Mouse (Mus musculus): ENCODE measurements around the gene Aga. TPM values are rescaled to one million over a fixed set of nuclear protein-coding genes. Genes with fewer than 3 reads are reported as not detected.
"Not testable (repeated sequence)": the region's sequence is repeated elsewhere in the genome, so short reads cannot be mapped to it uniquely, and the experiment has no call there.

Gene Aga
- total RNA-seq (2014; fragmentation: Nextera tagmentation) (4.9 and 10.3 TPM in 2 replicates), total RNA-seq (2017) (12.9 and 13.2 TPM in 2 replicates), polyA plus RNA-seq (2012) (0.58 and 1.1 TPM in 2 replicates)

GRCm38 (mm10) chr8:53511551-53512127 is at the start of gene Aga:
Aga (plus strand) TSS chr8:53511727.
- peaks cover 2% of the 10 kb centered on the region; the same call in 1 of the 2 replicates for H3K4me1 ChIP-seq (ENCODE audit: insufficient read depth, low read depth, low read length)

GRCm38 (mm10) chr8:53489063-53489462 is 22.5 kb upstream of the Aga start:
- no peaks in the 10 kb centered on the region for H3K4me1 ChIP-seq (ENCODE audit: insufficient read depth, low read depth, low read length)
- no peaks in the 10 kb centered on the region for H3K27me3 ChIP-seq (ENCODE audit: insufficient read depth, low read length)
- no peaks in the 10 kb centered on the region for H3K36me3 ChIP-seq (replicated peaks)
- DNase-seq (ENCODE audit: low spot score) (no peak), ATAC-seq (ENCODE audit: extremely low read depth, insufficient number of reproducible peaks, low FRiP score, poor library complexity, severe bottlenecking) (no peak)
- H3K9me3 ChIP-seq (replicated peaks) = no peaks in the 10 kb centered on the region
- no peak overlapping the region for H3K4me3 ChIP-seq (ENCODE audit: low read depth, low read length)
- TF ChIP-seq POLR2AphosphoS5 (IDR thresholded peaks at IDR 0.05; ENCODE audit: insufficient replicate concordance, low read depth, low read length) (no peak), GATA1 (IDR thresholded peaks at IDR 0.05; ENCODE audit: borderline replicate concordance, low read length) (no peak), GATA2 (IDR thresholded peaks at IDR 0.05; ENCODE audit: borderline replicate concordance, low read depth, low read length) (no peak), CTCF (IDR thresholded peaks at IDR 0.05; ENCODE audit: low read depth, low read length) (no peak), TAL1 (conservative IDR thresholded peaks at IDR 0.05; ENCODE audit: low read depth, low read length) (no peak)

More at GRCm38 (mm10) chr8:53511551-53512127, at the start of gene Aga:
- peak; percentile 55 for ATAC-seq (ENCODE audit: extremely low read depth, insufficient number of reproducible peaks, low FRiP score, poor library complexity, severe bottlenecking)
- peak; percentile 37 for DNase-seq (ENCODE audit: low spot score)
- H3K27me3 ChIP-seq (ENCODE audit: insufficient read depth, low read length) = no peaks in the 10 kb centered on the region
- no peaks in the 10 kb centered on the region for H3K9me3 ChIP-seq (replicated peaks)
- TF ChIP-seq POLR2AphosphoS5 (IDR thresholded peaks at IDR 0.05; ENCODE audit: insufficient replicate concordance, low read depth, low read length) (no peak), GATA1 (IDR thresholded peaks at IDR 0.05; ENCODE audit: borderline replicate concordance, low read length) (no peak), GATA2 (IDR thresholded peaks at IDR 0.05; ENCODE audit: borderline replicate concordance, low read depth, low read length) (no peak), TAL1 (conservative IDR thresholded peaks at IDR 0.05; ENCODE audit: low read depth, low read length) (no peak), CTCF (IDR thresholded peaks at IDR 0.05; ENCODE audit: low read depth, low read length) (no peak)
- peak within 1 kb of the TSS; percentile 73 for H3K4me3 ChIP-seq (ENCODE audit: low read depth, low read length)
- peaks cover 21% of the 10 kb centered on the region for H3K36me3 ChIP-seq (replicated peaks)

GRCm38 (mm10) chr8:53496216-53496615 is 15.3 kb upstream of the Aga start:
- DNase-seq (ENCODE audit: low spot score) (no peak), ATAC-seq (ENCODE audit: extremely low read depth, insufficient number of reproducible peaks, low FRiP score, poor library complexity, severe bottlenecking) (no peak)
- Histone ChIP-seq H3K4me1 (ENCODE audit: insufficient read depth, low read depth, low read length) (no peaks in the 10 kb centered on the region), H3K36me3 (replicated peaks) (no peaks in the 10 kb centered on the region), H3K27me3 (ENCODE audit: insufficient read depth, low read length) (no peaks in the 10 kb centered on the region), H3K4me3 (ENCODE audit: low read depth, low read length) (no peak overlapping the region), H3K9me3 (replicated peaks) (no peaks in the 10 kb centered on the region)
- TF ChIP-seq CTCF (IDR thresholded peaks at IDR 0.05; ENCODE audit: low read depth, low read length) (no peak), GATA1 (IDR thresholded peaks at IDR 0.05; ENCODE audit: borderline replicate concordance, low read length) (no peak), TAL1 (conservative IDR thresholded peaks at IDR 0.05; ENCODE audit: low read depth, low read length) (no peak), POLR2AphosphoS5 (IDR thresholded peaks at IDR 0.05; ENCODE audit: insufficient replicate concordance, low read depth, low read length) (no peak), GATA2 (IDR thresholded peaks at IDR 0.05; ENCODE audit: borderline replicate concordance, low read depth, low read length) (no peak)

GRCm38 (mm10) chr8:53496885-53497326 is 14.6 kb upstream of the Aga start:
- ATAC-seq (ENCODE audit: extremely low read depth, insufficient number of reproducible peaks, low FRiP score, poor library complexity, severe bottlenecking) = no peak
- no peak overlapping the region for H3K4me3 ChIP-seq (ENCODE audit: low read depth, low read length)
- H3K4me1 ChIP-seq (ENCODE audit: insufficient read depth, low read depth, low read length) = no peaks in the 10 kb centered on the region
- no peaks in the 10 kb centered on the region for H3K27me3 ChIP-seq (ENCODE audit: insufficient read depth, low read length)
- H3K36me3 ChIP-seq (replicated peaks) = no peaks in the 10 kb centered on the region
- TF ChIP-seq GATA1 (IDR thresholded peaks at IDR 0.05; ENCODE audit: borderline replicate concordance, low read length) = no peak
- TF ChIP-seq POLR2AphosphoS5 (IDR thresholded peaks at IDR 0.05; ENCODE audit: insufficient replicate concordance, low read depth, low read length) = no peak
- TF ChIP-seq GATA2 (IDR thresholded peaks at IDR 0.05; ENCODE audit: borderline replicate concordance, low read depth, low read length) = no peak
- TF ChIP-seq TAL1 (conservative IDR thresholded peaks at IDR 0.05; ENCODE audit: low read depth, low read length) = no peak
- TF ChIP-seq CTCF (IDR thresholded peaks at IDR 0.05; ENCODE audit: low read depth, low read length) = no peak
- H3K9me3 ChIP-seq (replicated peaks) = no peaks in the 10 kb centered on the region
- DNase-seq (ENCODE audit: low spot score) = no peak

GRCm38 (mm10) chr8:53538049-53538448 is 26.5 kb downstream of the Aga start:
- not testable (repeated sequence) for H3K36me3 ChIP-seq (replicated peaks); H3K4me3 ChIP-seq (ENCODE audit: low read depth, low read length); ATAC-seq (ENCODE audit: extremely low read depth, insufficient number of reproducible peaks, low FRiP score, poor library complexity, severe bottlenecking); H3K27me3 ChIP-seq (ENCODE audit: insufficient read depth, low read length); DNase-seq (ENCODE audit: low spot score); H3K4me1 ChIP-seq (ENCODE audit: insufficient read depth, low read depth, low read length); H3K9me3 ChIP-seq (replicated peaks)

- Histone ChIP-seq H3K4me3 (ENCODE audit: low read depth, low read length) (no peak overlapping the region), H3K4me1 (ENCODE audit: insufficient read depth, low read depth, low read length) (no peaks in the 10 kb centered on the region), H3K27me3 (ENCODE audit: insufficient read depth, low read length) (no peaks in the 10 kb centered on the region), H3K36me3 (replicated peaks) (no peaks in the 10 kb centered on the region), H3K9me3 (replicated peaks) (no peaks in the 10 kb centered on the region)
- no peak for TF ChIP-seq GATA1 (IDR thresholded peaks at IDR 0.05; ENCODE audit: borderline replicate concordance, low read length)
- TF ChIP-seq CTCF (IDR thresholded peaks at IDR 0.05; ENCODE audit: low read depth, low read length) = no peak
- no peak for TF ChIP-seq GATA2 (IDR thresholded peaks at IDR 0.05; ENCODE audit: borderline replicate concordance, low read depth, low read length)
- TF ChIP-seq POLR2AphosphoS5 (IDR thresholded peaks at IDR 0.05; ENCODE audit: insufficient replicate concordance, low read depth, low read length) = no peak
- no peak for TF ChIP-seq TAL1 (conservative IDR thresholded peaks at IDR 0.05; ENCODE audit: low read depth, low read length)
- DNase-seq (ENCODE audit: low spot score) (no peak), ATAC-seq (ENCODE audit: extremely low read depth, insufficient number of reproducible peaks, low FRiP score, poor library complexity, severe bottlenecking) (no peak)
These were observed 28.1 kb downstream of the Aga start for GRCm38 (mm10) chr8:53539585-53539984.
